Mouse (Mus musculus): ENCODE measurements at regions not wholly inside any gene's neighbourhood (a gene's known extent, or its start where the extent isn't known, plus 50 kb on each side); places are given as distances from the start of the nearest gene placed in this dataset.

DNA sequence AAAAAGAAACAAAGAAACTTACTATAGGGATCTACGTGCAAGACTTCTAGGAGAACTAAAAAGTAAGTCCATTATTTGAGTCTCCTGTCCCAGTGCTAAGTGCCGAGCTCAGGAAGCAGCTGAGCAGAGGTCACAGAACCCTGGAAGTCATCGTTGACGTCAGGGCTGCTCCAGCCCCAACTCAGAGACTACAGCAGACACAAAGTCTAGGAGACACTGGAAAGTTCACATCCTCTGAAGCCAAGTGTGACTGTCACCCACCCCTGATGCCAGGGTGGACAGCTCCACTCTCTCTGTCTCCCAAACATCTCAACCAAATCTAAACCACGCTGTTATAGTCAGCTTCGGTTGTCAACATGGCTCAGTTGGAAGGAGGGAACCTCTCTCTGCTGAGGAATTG lies 124.9 kb downstream of the Rpap3 start:
- no peak for TF ChIP-seq CTCF (IDR thresholded peaks at IDR 0.05; ENCODE audit: extremely low read depth, insufficient read depth, insufficient read length, insufficient replicate concordance)
- TF ChIP-seq POLR2A (IDR thresholded peaks at IDR 0.05; ENCODE audit: low read depth, low read length) = no peak
